Mouse (Mus musculus) forebrain, embryonic 15.5 days (tissue): ENCODE data around the gene Uri1. TPM values are rescaled to one million over a fixed set of nuclear protein-coding genes. Genes with fewer than 3 reads are reported as not detected.

ENCODE experiments used
- ATAC-seq: fragments of 200-750 bp; cut with Nextera tagmentation; replicated peaks from 2 replicates; pipeline ENCODE4 v1.8.0; 2017; ENCODE audit warnings: mild to moderate bottlenecking, moderate TSS enrichment, moderate library complexity
- H3K27ac ChIP-seq: fragments of 300-500 bp; sonication (generic); replicated peaks from 2 replicates; pipeline ENCODE4 v1.5.1; 2015; ENCODE audit warnings: mild to moderate bottlenecking, inconsistent platforms
- H3K27me3 ChIP-seq: fragments of 300-500 bp; sonication (generic); 2 replicates; pipeline ENCODE4 v1.6.1; 2015; ENCODE audit warnings: inconsistent platforms
- H3K36me3 ChIP-seq: fragments of 300-500 bp; sonication (generic); 2 replicates; pipeline ENCODE4 v1.6.1; 2015; ENCODE audit warnings: mild to moderate bottlenecking, inconsistent platforms
- H3K4me1 ChIP-seq: fragments of 300-500 bp; sonication (generic); 2 replicates; pipeline ENCODE4 v1.6.1; 2015; ENCODE audit warnings: inconsistent platforms
- H3K4me2 ChIP-seq: fragments of 300-500 bp; sonication (generic); replicated peaks from 2 replicates; pipeline ENCODE4 v1.6.1; 2015; ENCODE audit warnings: mild to moderate bottlenecking, inconsistent platforms
- H3K4me3 ChIP-seq: fragments of 300-500 bp; sonication (generic); 2 replicates; pipeline ENCODE4 v1.5.1; 2015; ENCODE audit warnings: mild to moderate bottlenecking, inconsistent platforms
- H3K9ac ChIP-seq: fragments of 300-500 bp; sonication (generic); replicated peaks from 2 replicates; pipeline ENCODE4 v1.6.1; 2015; ENCODE audit warnings: mild to moderate bottlenecking, inconsistent platforms
- H3K9me3 ChIP-seq: fragments of 300-500 bp; sonication (generic); 2 replicates; pipeline ENCODE4 v1.6.1; 2016; ENCODE audit warnings: inconsistent platforms
- WGBS: fragments of 180-500 bp; shearing (Covaris S2); methylation state at CpG from one replicate; pipeline ENCODE4 v1.1.7; 2015; ENCODE audit warnings: mixed read lengths; 5-methylcytosine and 5-hydroxymethylcytosine counted together
- polyA plus RNA-seq: library from polyadenylated mRNA; unstranded; fragments of >200 nt; fragmentation: Nextera tagmentation; extraction: Ambion mirVana; gene quantifications from 2 replicates; pipeline ENCODE4 v1.2.1, GENCODE M21; 2015

Gene Uri1
- polyA plus RNA-seq, 1 experiment from 2014 or later = 40.3 TPM

DNA sequence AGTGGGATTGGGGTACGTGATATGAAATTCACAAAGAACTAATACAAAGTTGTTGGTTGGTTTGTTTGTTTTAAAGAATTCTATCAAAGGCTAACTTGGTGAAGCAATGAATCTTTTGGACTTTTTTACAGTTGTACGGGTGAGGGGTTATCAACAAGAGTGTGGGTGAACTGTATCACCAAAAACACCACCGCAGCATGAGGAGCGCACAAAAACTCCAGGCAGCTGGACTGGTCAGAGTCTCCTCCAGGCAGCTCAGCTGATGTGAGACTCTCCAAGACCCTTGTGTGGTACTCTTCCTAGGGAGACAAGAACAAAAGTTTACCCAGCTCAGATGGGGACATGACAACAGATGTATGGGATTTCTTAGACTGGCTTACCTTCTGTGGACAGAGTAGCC lies 7.8 kb upstream of the Uri1 start:
- H3K4me1 ChIP-seq = no peaks in the 10 kb centered on the region
- no peak for ATAC-seq
- no peak overlapping the region for H3K27ac ChIP-seq
- H3K9ac ChIP-seq = no peak overlapping the region
- WGBS = 92% methylated on average over 4 of the region's 4 CpGs
- H3K4me3 ChIP-seq = no peak overlapping the region
- no peaks in the 10 kb centered on the region for H3K27me3 ChIP-seq
- H3K9me3 ChIP-seq = no peaks in the 10 kb centered on the region
- no peak overlapping the region for H3K4me2 ChIP-seq
- H3K36me3 ChIP-seq = no peaks in the 10 kb centered on the region

GRCm38 (mm10) chr7:38030606-38031005 lies 7.3 kb upstream of the Uri1 start:
- no peaks in the 10 kb centered on the region for H3K4me1 ChIP-seq
- WGBS = 43% methylated on average over 6 of the region's 6 CpGs
- ATAC-seq = no peak

DNA sequence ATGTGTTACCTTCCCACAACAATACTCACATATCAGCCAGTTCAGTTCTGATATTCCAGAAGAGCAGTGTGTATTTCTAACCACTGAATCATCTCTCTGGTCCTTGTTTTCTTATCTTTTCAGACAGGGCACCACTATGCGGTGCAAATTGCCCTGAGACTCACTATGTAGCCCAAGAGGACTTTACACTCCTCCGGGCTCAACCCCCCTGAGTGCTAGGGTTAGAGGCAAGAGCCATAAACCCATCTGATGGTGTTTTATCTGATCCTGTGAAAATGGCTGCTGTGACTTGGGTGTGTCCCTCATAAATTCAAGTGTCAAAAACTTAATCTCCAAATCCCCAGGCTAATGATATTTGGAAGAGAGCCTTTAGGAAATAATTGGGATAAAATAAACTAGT lies 6.6 kb upstream of the Uri1 start:
- Histone ChIP-seq H3K9me3 (no peaks in the 10 kb centered on the region), H3K36me3 (no peaks in the 10 kb centered on the region), H3K27ac (no peak overlapping the region), H3K9ac (no peak overlapping the region), H3K27me3 (no peaks in the 10 kb centered on the region), H3K4me2 (no peak overlapping the region), H3K4me1 (no peaks in the 10 kb centered on the region), H3K4me3 (no peak overlapping the region)
- 68% methylated on average over 2 of the region's 2 CpGs for WGBS
- no peak for ATAC-seq

More at GRCm38 (mm10) chr7:38030606-38031005, 7.3 kb upstream of the Uri1 start:
- no peak overlapping the region for H3K4me2 ChIP-seq
- H3K36me3 ChIP-seq = no peaks in the 10 kb centered on the region
- no peak overlapping the region for H3K9ac ChIP-seq
- no peaks in the 10 kb centered on the region for H3K27me3 ChIP-seq
- no peaks in the 10 kb centered on the region for H3K9me3 ChIP-seq
- H3K27ac ChIP-seq = no peak overlapping the region
- H3K4me3 ChIP-seq = no peak overlapping the region

- H3K4me3 ChIP-seq = no peak overlapping the region
- no peaks in the 10 kb centered on the region for H3K9me3 ChIP-seq
- no peak overlapping the region for H3K27ac ChIP-seq
- H3K9ac ChIP-seq = no peak overlapping the region
- no peaks in the 10 kb centered on the region for H3K36me3 ChIP-seq
- H3K4me1 ChIP-seq = no peaks in the 10 kb centered on the region
- no peak overlapping the region for H3K4me2 ChIP-seq
- no peaks in the 10 kb centered on the region for H3K27me3 ChIP-seq
- ATAC-seq = no peak
- WGBS = 60% methylated on average over 5 of the region's 5 CpGs
Observed at GRCm38 (mm10) chr7:38029083-38029482, 5.7 kb upstream of the Uri1 start.

GRCm38 (mm10) chr7:38027940-38028600 lies 4.7 kb upstream of the Uri1 start:
- no peak for ATAC-seq
- no peaks in the 10 kb centered on the region for H3K27me3 ChIP-seq

DNA sequence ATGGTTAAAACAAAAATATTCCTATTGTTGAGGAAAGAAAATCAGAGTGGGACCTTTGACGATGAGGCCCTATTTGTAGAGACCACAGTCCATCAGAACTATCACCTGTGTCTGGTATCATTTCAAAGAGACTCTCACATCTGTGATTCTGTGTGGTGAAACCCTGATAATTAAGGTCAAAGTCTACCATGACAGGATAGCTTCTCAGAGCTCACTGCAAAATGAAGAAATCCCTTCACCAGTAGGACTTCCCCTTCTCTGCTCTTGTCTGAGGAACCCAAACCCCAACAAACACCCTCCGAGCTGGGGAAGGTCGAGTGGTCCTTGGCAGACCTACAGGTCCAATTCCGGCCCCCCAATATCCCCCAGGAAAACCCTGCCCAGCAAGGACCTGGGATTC lies 1.5 kb upstream of the Uri1 start:
- Histone ChIP-seq H3K4me3 (no peak overlapping the region), H3K27ac (no peak overlapping the region), H3K36me3 (no peaks in the 10 kb centered on the region), H3K9ac (no peak overlapping the region), H3K4me1 (no peaks in the 10 kb centered on the region), H3K4me2 (no peak overlapping the region), H3K9me3 (no peaks in the 10 kb centered on the region), H3K27me3 (no peaks in the 10 kb centered on the region)
- ATAC-seq = no peak
- WGBS = 82% methylated on average over 4 of the region's 4 CpGs

More at GRCm38 (mm10) chr7:38027940-38028600, 4.7 kb upstream of the Uri1 start:
- Histone ChIP-seq H3K27ac (no peak overlapping the region), H3K4me3 (no peak overlapping the region), H3K4me1 (no peaks in the 10 kb centered on the region), H3K36me3 (no peaks in the 10 kb centered on the region), H3K4me2 (no peak overlapping the region), H3K9me3 (no peaks in the 10 kb centered on the region), H3K9ac (no peak overlapping the region)
- WGBS = 84% methylated on average over 7 of the region's 7 CpGs

- Histone ChIP-seq H3K36me3 (no peaks in the 10 kb centered on the region), H3K4me1 (peaks cover 15% of the 10 kb centered on the region), H3K9ac (peak overlapping the region; percentile 71), H3K27me3 (no peaks in the 10 kb centered on the region), H3K9me3 (no peaks in the 10 kb centered on the region), H3K4me3 (peak overlapping the region; percentile 64), H3K4me2 (peak overlapping the region; percentile 64), H3K27ac (peak overlapping the region; percentile 80; the same call in 1 of the 2 replicates)
- peak; percentile 55 for ATAC-seq
- WGBS = 39% methylated on average over 2 of the region's 2 CpGs
Observed at GRCm38 (mm10) chr7:38019770-38020169, 3.6 kb downstream of the Uri1 start.

DNA sequence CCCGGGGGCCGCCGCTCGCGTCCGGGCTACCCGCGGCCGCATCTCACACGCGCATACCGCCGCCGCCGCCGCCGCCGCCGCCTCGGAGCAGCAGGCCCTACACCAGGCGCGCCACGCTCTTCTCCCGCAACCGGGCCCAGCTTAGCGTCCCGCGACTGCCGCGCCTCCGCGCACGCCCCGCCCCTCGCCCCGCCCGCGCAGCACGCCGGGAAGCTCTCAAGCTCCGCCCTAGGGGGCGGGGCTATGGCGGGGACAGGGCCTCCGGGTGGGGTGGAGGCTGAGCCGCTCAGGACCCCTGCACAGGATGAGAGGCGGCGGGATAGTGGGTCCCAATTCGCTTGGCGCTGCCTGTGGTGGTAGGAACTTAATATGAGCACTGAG lies 4.0 kb downstream of the Uri1 start:
- no peaks in the 10 kb centered on the region for H3K36me3 ChIP-seq
- H3K4me1 ChIP-seq = peaks cover 15% of the 10 kb centered on the region
- peak overlapping the region; percentile 80 for H3K27ac ChIP-seq
- WGBS = under 1% methylated on average over 49 of the region's 49 CpGs
- H3K9me3 ChIP-seq = no peaks in the 10 kb centered on the region
- peak overlapping the region; percentile 64 for H3K4me3 ChIP-seq
- no peaks in the 10 kb centered on the region for H3K27me3 ChIP-seq
- H3K9ac ChIP-seq = peak overlapping the region; percentile 71
- H3K4me2 ChIP-seq = peak overlapping the region; percentile 64
- peak; percentile 97 for ATAC-seq

DNA sequence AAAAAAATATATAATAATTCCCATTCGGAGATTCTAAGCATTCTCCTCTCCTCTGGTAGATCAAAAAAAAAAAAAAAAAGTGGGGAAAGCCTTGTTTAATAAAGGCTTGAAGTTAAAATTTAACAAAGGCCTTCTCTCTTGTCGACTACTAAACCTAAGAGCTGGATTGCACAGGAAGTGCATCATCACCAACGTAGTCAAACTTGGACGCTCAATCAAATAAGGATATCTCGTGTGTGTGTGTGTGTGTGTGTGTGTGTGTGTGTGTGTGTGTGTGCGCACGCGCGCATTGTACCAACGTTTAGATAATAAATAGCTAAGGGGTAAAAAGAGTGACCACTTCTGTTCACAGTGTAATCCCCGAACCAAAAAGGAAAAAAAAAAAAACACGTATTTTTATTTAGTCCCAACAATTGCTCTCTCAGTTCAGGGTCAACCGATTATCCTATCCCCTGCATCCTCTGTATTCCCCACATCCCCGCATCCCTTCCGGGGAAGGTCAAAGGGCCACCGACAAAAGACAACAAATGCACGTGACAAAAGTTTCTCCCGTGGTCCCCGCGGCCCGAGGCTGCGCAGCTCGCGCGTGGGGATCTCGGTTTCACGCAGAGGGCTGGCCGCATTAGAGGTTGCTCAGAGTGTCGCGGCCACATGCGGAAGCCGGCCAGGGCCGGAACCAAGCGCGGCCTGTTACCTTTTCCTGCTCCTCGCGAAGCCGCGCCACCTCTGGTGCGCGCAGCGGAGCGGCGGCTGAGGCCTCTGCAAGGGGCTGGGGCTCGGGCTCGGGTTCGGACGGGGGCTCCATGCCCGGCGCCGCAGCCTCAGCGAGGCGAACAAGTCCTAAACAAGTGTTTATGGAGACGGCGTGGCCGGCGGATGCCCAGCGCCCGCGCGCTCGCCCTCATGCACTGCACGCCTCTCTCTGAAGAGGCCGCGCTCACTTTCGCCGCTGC lies 4.7 kb downstream of the Uri1 start:
- H3K36me3 ChIP-seq = no peaks in the 10 kb centered on the region
- H3K27ac ChIP-seq = peak overlapping the region; percentile 80
- no peaks in the 10 kb centered on the region for H3K27me3 ChIP-seq
- peak overlapping the region; percentile 64 for H3K4me2 ChIP-seq
- H3K4me1 ChIP-seq = peaks cover 15% of the 10 kb centered on the region
- under 1% methylated on average over 67 of the region's 67 CpGs for WGBS
- H3K9me3 ChIP-seq = no peaks in the 10 kb centered on the region
- ATAC-seq = peak; percentile 80
- peak overlapping the region; percentile 71 for H3K9ac ChIP-seq
- H3K4me3 ChIP-seq = peak overlapping the region; percentile 64

DNA sequence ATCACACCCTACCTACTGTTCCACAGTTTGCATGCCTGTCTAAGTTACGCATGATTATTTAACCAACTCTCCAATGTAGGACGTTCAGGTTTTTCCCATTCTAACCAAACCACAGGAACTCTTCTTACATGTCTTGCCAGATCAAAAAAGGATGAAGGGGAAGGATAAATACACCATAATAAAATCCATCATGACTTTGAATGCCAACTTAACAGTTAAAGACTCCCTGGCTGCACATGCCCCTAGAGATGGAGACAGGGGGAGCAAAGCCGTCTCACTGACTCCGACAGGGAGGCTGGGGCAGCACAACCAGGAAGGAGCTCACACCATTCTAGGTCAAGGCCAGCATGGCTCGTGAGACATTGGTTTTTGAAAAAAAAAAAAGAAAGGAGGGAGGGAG lies 8.0 kb downstream of the Uri1 start:
- no peaks in the 10 kb centered on the region for H3K27me3 ChIP-seq
- WGBS = 70% methylated on average over 5 of the region's 5 CpGs
- no peak overlapping the region for H3K27ac ChIP-seq
- no peak for ATAC-seq
- H3K4me3 ChIP-seq = no peak overlapping the region
- no peak overlapping the region for H3K9ac ChIP-seq
- H3K36me3 ChIP-seq = no peaks in the 10 kb centered on the region
- H3K4me1 ChIP-seq = peaks cover 15% of the 10 kb centered on the region
- no peak overlapping the region for H3K4me2 ChIP-seq
- H3K9me3 ChIP-seq = no peaks in the 10 kb centered on the region

DNA sequence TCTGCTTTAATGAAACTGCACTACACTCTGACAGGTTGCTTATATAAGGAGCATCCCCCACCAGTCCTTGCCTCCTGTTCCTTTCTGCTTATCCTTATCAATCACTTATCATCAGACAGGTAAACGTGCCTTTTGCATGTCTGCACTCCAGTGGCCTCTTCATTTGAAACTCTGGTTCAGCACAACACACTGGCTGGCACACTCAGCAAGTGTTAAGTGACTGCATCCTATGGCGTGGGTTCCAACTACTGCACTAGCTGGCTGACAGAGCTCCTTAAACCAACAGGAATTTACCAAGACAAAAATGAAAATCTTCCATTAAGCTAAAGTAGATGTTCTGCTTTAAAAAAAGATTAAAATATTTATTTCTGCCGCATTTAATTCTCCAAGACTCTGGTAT lies 9.4 kb downstream of the Uri1 start:
- H3K27me3 ChIP-seq = no peaks in the 10 kb centered on the region
- no peaks in the 10 kb centered on the region for H3K9me3 ChIP-seq
- no peaks in the 10 kb centered on the region for H3K36me3 ChIP-seq
- H3K4me2 ChIP-seq = no peak overlapping the region
- peaks cover 15% of the 10 kb centered on the region for H3K4me1 ChIP-seq
- H3K4me3 ChIP-seq = no peak overlapping the region
- no peak overlapping the region for H3K27ac ChIP-seq
- WGBS = 88% methylated on average over 3 of the region's 3 CpGs
- H3K9ac ChIP-seq = no peak overlapping the region
- no peak for ATAC-seq

DNA sequence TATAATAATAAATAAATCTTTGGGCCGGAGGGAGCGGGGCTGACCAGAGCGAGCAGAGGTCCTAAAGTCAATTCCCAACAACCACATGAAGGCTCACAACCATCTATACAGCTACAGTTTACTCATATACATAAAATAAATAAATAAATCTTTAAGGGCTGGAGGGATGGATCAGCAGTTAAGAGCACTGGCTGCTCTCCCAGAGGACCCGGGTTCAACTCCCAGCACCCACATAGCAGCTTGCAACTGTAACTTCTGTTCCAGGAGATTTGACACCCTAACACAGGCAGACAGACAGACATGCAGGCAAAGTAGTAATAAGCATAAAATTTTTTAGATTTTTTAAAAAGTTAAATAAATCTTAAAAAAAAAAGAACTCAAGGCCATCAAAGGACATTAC lies 10.5 kb downstream of the Uri1 start:
- Histone ChIP-seq H3K9me3 (no peaks in the 10 kb centered on the region), H3K4me3 (no peak overlapping the region), H3K4me2 (no peak overlapping the region), H3K4me1 (peaks cover 11% of the 10 kb centered on the region), H3K27ac (no peak overlapping the region), H3K9ac (no peak overlapping the region), H3K27me3 (no peaks in the 10 kb centered on the region), H3K36me3 (no peaks in the 10 kb centered on the region)
- 98% methylated on average over 4 of the region's 4 CpGs for WGBS
- ATAC-seq = no peak
